Mouse (Mus musculus) midbrain, postnatal 0 days (tissue): ENCODE results near the gene Zfp618. TPM values are rescaled to one million over a fixed set of nuclear protein-coding genes. Genes with fewer than 3 reads are reported as not detected.

Experiments used
- ATAC-seq: fragments of 200-750 bp; cut with Nextera tagmentation; 2 replicates; pipeline ENCODE4 v1.8.0; 2017; ENCODE audit warnings: moderate number of reproducible peaks, mild to moderate bottlenecking, moderate TSS enrichment, moderate library complexity; ENCODE audit not compliant: low FRiP score
- DNase-seq: peaks from one replicate; pipeline ENCODE4 v3.0.0-alpha.2; 2015; ENCODE audit warnings: low spot score
- H3K27ac ChIP-seq: fragments of 300-500 bp; sonication (generic); 2 replicates; pipeline ENCODE4 v1.5.1; 2014; ENCODE audit warnings: low read depth, mild to moderate bottlenecking, low read length, mixed read lengths
- H3K27me3 ChIP-seq: fragments of 300-500 bp; sonication (generic); 2 replicates; pipeline ENCODE4 v1.6.1; 2014; ENCODE audit warnings: low read length, control low read depth, mixed read lengths; ENCODE audit not compliant: insufficient read depth
- H3K36me3 ChIP-seq: fragments of 300-500 bp; sonication (generic); 2 replicates; pipeline ENCODE4 v1.6.1; 2014; ENCODE audit warnings: low read length, control low read depth, mixed read lengths; ENCODE audit not compliant: insufficient read depth
- H3K4me1 ChIP-seq: fragments of 300-500 bp; sonication (generic); 2 replicates; pipeline ENCODE4 v1.6.1; 2014; ENCODE audit warnings: mild to moderate bottlenecking, control low read depth, antibody characterized with exemption, low read length, mixed read lengths; ENCODE audit not compliant: insufficient read depth
- H3K4me2 ChIP-seq: fragments of 300-500 bp; sonication (generic); 2 replicates; pipeline ENCODE4 v1.6.1; 2014; ENCODE audit warnings: low read depth, mild to moderate bottlenecking, low read length, mixed read lengths; ENCODE audit not compliant: poor library complexity, severe bottlenecking
- H3K4me3 ChIP-seq: fragments of 300-500 bp; sonication (generic); 2 replicates; pipeline ENCODE4 v1.5.1; 2014; ENCODE audit warnings: low read depth, mild to moderate bottlenecking, low read length, moderate library complexity
- H3K9ac ChIP-seq: fragments of 300-500 bp; sonication (generic); replicated peaks from 2 replicates; pipeline ENCODE4 v1.6.1; 2014; ENCODE audit warnings: mild to moderate bottlenecking, low read length, moderate library complexity, mixed read lengths; ENCODE audit not compliant: poor library complexity, severe bottlenecking
- H3K9me3 ChIP-seq: fragments of 300-500 bp; sonication (generic); 2 replicates; pipeline ENCODE4 v1.6.1; 2016; ENCODE audit warnings: low read length, control low read depth
- CTCF ChIP-seq: IDR thresholded peaks from 2 replicates; pipeline ENCODE4 v1.5.1; 2016; ENCODE audit warnings: antibody characterized with exemption, mild to moderate bottlenecking
- WGBS: fragments of 180-500 bp; shearing (Covaris S2); extraction: QIAGEN DNeasy Blood & Tissue Kit; methylation state at CpG from one replicate; pipeline ENCODE4 v1.1.7; 2014; 5-methylcytosine and 5-hydroxymethylcytosine counted together
- polyA plus RNA-seq: library from polyadenylated mRNA; unstranded; fragments of >200 nt; fragmentation: Nextera tagmentation; extraction: Ambion mirVana; gene quantifications from 2 replicates; pipeline ENCODE4 v1.2.1, GENCODE M21; 2015
- total RNA-seq: library from RNA; depleted of rRNA; stranded (reverse); fragments of >200 nt; gene quantifications from 2 replicates; pipeline ENCODE4 v1.2.3, GENCODE M21; 2014

Gene Zfp618
- total and polyA plus RNA-seq, 2 experiments from 2014 or later, result 18.2 to 32.4 TPM

- H3K27ac ChIP-seq, result no peak overlapping the region
- no peak for TF ChIP-seq CTCF
- H3K27me3 ChIP-seq, result no peaks in the 10 kb centered on the region
- no peak for ATAC-seq
- H3K4me1 ChIP-seq, result peaks cover 6% of the 10 kb centered on the region; the same call in 1 of the 2 replicates
- H3K9me3 ChIP-seq, result no peaks in the 10 kb centered on the region
- no peaks in the 10 kb centered on the region for H3K36me3 ChIP-seq
- no peak overlapping the region for H3K4me2 ChIP-seq
- no peak overlapping the region for H3K9ac ChIP-seq
- no peak for DNase-seq
- 95% methylated on average over 2 of the region's 2 CpGs for WGBS
- no peak overlapping the region for H3K4me3 ChIP-seq
Measured at GRCm38 (mm10) chr4:62974901-62975300, 9.5 kb downstream of the Zfp618 start.

- H3K36me3 ChIP-seq, result no peaks in the 10 kb centered on the region
- TF ChIP-seq CTCF, result no peak
- no peak overlapping the region for H3K4me3 ChIP-seq
- H3K27me3 ChIP-seq, result no peaks in the 10 kb centered on the region
- H3K4me1 ChIP-seq, result peaks cover 6% of the 10 kb centered on the region; the same call in 1 of the 2 replicates
- H3K9ac ChIP-seq, result no peak overlapping the region
- no peak overlapping the region for H3K4me2 ChIP-seq
- ATAC-seq (no peak), DNase-seq (peak; percentile 24)
- 72% methylated on average over 6 of the region's 6 CpGs for WGBS
- no peaks in the 10 kb centered on the region for H3K9me3 ChIP-seq
- H3K27ac ChIP-seq, result no peak overlapping the region
Measured at GRCm38 (mm10) chr4:62975541-62975940, 10.2 kb downstream of the Zfp618 start.

GRCm38 (mm10) chr4:62977454-62977853, 12.1 kb downstream of the Zfp618 start:
- no peaks in the 10 kb centered on the region for H3K27me3 ChIP-seq
- H3K9ac ChIP-seq, result no peak overlapping the region
- H3K9me3 ChIP-seq, result no peaks in the 10 kb centered on the region
- DNase-seq (no peak), ATAC-seq (no peak)
- peaks cover 6% of the 10 kb centered on the region; the same call in 1 of the 2 replicates for H3K4me1 ChIP-seq
- no peak overlapping the region for H3K4me3 ChIP-seq
- H3K4me2 ChIP-seq, result no peak overlapping the region
- H3K27ac ChIP-seq, result no peak overlapping the region
- 94% methylated on average over 6 of the region's 6 CpGs for WGBS
- no peaks in the 10 kb centered on the region for H3K36me3 ChIP-seq
- no peak for TF ChIP-seq CTCF

GRCm38 (mm10) chr4:62978501-62978911, 13.1 kb downstream of the Zfp618 start:
- no peak overlapping the region for H3K4me2 ChIP-seq
- no peaks in the 10 kb centered on the region for H3K36me3 ChIP-seq
- H3K27me3 ChIP-seq, result no peaks in the 10 kb centered on the region
- ATAC-seq (0 out of 2 replicates have a peak, but pooled peaks have one; percentile 59), DNase-seq (peak; percentile 69)
- WGBS, result 21% methylated on average over 10 of the region's 10 CpGs
- no peak for TF ChIP-seq CTCF
- H3K27ac ChIP-seq, result no peak overlapping the region
- H3K4me3 ChIP-seq, result no peak overlapping the region
- peaks cover 6% of the 10 kb centered on the region; the same call in 1 of the 2 replicates for H3K4me1 ChIP-seq
- no peaks in the 10 kb centered on the region for H3K9me3 ChIP-seq
- no peak overlapping the region for H3K9ac ChIP-seq

- H3K4me1 ChIP-seq, result peaks cover 2% of the 10 kb centered on the region; the same call in 1 of the 2 replicates
- H3K27ac ChIP-seq, result no peak overlapping the region
- TF ChIP-seq CTCF, result no peak
- H3K36me3 ChIP-seq, result no peaks in the 10 kb centered on the region
- ATAC-seq (no peak), DNase-seq (no peak)
- no peak overlapping the region for H3K4me2 ChIP-seq
- H3K27me3 ChIP-seq, result no peaks in the 10 kb centered on the region
- no peak overlapping the region for H3K9ac ChIP-seq
- no peaks in the 10 kb centered on the region for H3K9me3 ChIP-seq
- no peak overlapping the region for H3K4me3 ChIP-seq
- WGBS, result 95% methylated on average over 2 of the region's 2 CpGs
Measured at GRCm38 (mm10) chr4:62981572-62981971, 16.2 kb downstream of the Zfp618 start.

GRCm38 (mm10) chr4:62983556-62983955, 18.2 kb downstream of the Zfp618 start:
- H3K27ac ChIP-seq, result no peak overlapping the region
- WGBS, result 97% methylated on average over 5 of the region's 5 CpGs
- no peaks in the 10 kb centered on the region for H3K4me1 ChIP-seq
- ATAC-seq, result no peak
- no peak overlapping the region for H3K9ac ChIP-seq
- no peak overlapping the region for H3K4me2 ChIP-seq
- no peaks in the 10 kb centered on the region for H3K9me3 ChIP-seq
- H3K27me3 ChIP-seq, result no peaks in the 10 kb centered on the region
- no peak for TF ChIP-seq CTCF
- H3K4me3 ChIP-seq, result no peak overlapping the region
- H3K36me3 ChIP-seq, result no peaks in the 10 kb centered on the region
- DNase-seq, result no peak
